Mouse (Mus musculus) T-helper 2 cell (primary cell): ENCODE measurements around the gene Mlh3.

Experiments used
- in situ Hi-C: fragments of 300-600 bp; cut with MboI, MseI; formaldehyde crosslinking; loops from one replicate; pipeline ENCODE4 v1.15.1; 2025; ENCODE audit warnings: high pct_unique_total_duplicates

The Mlh3 gene

DNA sequence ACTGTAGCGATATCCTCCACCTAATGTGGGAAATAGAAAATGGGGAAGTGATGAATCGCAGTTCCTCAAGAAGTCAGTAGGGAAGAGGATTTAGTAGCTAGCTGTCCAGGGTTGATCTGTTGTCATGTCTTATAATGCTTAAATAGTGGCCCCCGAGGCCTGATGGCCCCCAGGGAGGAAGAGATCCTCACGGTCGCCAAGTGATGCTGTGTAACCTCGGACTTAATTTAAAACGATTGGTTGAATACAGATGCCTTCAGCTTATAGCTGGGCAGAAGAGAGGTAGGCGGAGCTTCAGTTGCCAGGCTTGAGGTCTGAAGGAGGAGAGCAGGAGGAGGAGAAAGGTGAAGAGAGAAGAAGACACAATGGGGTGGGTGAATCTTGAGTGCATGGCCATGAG, 13.9 kb upstream of the Mlh3 start:
- in situ Hi-C loops = loop anchor here (5.0 to 25.0 kb wide), 2 partner anchors 67 to 122 kb away; partner anchors contain the start of genes Eif2b2 and Rps6kl1

GRCm38 (mm10) chr12:85281756-85282155, 11.4 kb upstream of the Mlh3 start:
- in situ Hi-C loops = loop anchor here (5.0 to 25.0 kb wide), 2 partner anchors 64 to 119 kb away; partner anchors contain the start of genes Eif2b2 and Rps6kl1

DNA sequence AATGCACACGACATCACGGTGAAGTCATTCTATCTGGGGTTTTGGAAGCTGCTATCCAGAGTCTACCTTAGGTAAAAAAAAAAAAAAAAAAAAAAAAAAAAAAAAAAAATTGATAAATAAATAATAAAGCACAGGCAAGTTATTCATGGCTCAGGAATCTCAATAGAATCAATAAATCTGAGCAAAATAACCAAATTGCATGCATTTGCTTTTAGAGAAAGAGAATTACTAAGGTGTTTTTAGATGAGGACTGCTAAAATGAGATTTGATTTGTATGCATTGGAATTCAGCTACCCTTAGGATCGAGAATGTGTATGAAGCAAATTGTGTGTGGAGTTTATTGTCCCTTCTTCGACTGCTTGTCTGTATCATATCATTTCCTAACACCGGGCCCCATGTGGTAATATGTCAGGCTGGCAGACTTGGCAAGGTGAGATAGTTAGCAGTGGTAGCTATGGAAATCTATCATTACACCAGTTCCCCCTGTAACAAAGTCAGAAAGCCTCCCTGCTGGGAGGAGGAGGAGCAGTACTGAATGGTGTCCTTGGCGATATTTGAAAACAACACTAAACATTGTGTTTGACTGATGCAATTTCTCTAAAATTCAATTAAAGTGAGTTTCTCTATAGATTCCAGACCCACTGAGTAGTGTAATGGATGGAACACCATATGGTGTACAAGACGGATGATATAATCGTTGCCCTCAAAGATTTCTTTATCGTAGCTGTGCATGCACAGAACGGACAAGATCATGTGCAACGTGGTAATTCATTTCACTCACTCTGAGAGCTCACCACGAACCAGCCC, 10.6 kb upstream of the Mlh3 start:
- in situ Hi-C loops = loop anchor here (5.0 to 25.0 kb wide), 2 partner anchors 64 to 119 kb away; partner anchors contain the start of genes Eif2b2 and Rps6kl1

DNA sequence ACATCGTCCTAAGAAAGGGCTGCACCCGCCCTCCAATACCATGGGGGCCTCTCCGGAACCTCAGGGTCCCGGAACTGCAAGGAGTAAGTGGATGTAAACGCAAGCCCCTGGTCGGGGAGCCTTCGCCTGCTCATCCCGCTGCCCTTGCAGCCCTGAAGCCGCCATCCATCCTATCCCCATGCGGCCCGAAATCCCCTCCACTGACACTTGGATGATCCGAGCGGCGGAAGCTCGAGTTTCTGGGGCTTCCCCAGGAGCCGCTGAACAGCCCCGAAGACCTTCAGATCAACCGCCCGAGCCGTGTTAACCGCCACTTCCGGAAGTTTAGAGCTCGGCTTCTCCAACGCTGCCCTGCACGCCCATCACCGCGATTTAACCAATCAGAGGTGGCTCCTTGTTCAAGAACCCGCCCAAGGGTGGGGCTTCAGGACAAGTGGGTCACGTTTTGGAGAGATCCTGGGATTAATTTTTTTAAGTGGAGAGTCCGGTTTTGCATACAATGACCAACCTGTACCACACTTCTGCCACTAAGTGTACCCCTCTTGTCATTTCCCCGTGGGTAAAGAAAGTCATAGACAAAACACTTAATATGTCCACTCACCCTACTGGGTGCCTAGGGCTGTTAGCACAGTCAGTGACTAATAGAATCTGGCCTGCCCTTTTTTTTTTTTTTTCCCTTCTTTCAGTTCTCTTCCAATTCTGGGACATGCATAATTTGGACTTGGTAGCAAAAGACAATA, 9.9 kb upstream of the Mlh3 start:
- in situ Hi-C loops = loop anchor here (5.0 to 25.0 kb wide), 2 partner anchors 63 to 118 kb away; partner anchors contain the start of genes Eif2b2 and Rps6kl1

- in situ Hi-C loops = loop anchor here (5.0 to 25.0 kb wide), 3 partner anchors 62 to 1105 kb away; partner anchors contain the start of genes Eif2b2 and Rps6kl1
Measured at GRCm38 (mm10) chr12:85279396-85280080, 9.1 kb upstream of the Mlh3 start.

DNA sequence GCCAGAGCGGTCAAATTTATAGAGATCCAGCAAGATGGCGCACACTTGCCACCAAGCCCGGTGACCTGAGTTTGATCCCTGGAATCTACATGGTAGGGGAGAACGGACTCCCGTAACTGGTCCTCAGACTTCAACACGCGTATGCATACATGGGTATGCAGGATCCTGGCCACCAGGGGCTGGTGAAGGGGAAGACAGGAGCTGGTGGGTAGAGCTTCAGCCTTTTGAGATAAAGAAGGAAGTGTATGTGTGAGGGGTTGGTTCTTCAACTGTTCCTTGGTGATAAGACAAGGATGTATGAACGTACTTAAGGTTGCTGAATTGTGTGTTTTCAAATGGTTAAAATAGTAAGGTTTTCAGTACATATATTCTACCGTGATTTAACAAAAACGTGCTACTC, 8.5 kb upstream of the Mlh3 start:
- in situ Hi-C loops = loop anchor here (10.0 to 25.0 kb wide), 2 partner anchors 117 to 1104 kb away; partner anchors contain the start of gene Rps6kl1

DNA sequence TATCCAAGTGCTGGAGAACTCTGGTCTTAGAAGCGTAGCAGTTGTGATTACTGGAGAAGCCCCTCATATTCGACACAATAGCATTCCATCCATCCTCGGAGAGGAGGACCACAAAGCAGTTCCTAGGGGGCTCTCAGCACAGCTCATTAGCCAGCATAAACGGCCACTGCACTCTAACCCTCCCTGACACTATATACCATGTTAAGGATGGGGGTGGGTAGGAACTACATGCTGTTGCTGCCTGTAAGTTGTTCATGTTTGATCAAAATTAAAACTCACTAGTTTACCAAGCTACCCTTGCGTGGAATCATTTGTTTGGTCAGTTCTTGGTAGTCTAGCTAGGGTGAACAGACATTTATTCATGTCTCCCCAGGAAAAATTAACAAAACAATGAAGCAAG, 5.9 kb upstream of the Mlh3 start:
- in situ Hi-C loops = loop anchor here (10.0 to 25.0 kb wide), 2 partner anchors 114 to 1101 kb away; partner anchors contain the start of gene Rps6kl1

DNA sequence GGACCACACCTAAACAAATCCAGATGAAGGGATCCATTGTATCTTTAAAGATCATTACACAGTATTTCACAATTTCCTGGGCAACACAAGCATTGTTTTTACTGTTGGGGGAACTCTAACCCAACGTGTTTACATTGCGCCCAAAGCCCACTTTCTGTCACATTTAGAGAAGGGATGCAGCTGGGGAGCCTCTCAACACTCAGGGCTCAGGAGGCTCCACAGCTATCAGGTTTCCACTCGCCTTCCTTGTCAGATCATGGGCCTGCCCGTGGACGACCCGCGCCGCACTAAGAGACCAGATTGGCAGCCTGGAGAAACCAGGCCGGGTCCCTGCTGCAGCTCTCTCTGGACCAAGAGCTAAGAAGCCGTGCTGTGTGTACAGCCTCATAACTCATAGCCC, 3.1 kb upstream of the Mlh3 start:
- in situ Hi-C loops = loop anchor here (10.0 kb wide), 1 partner anchor 1099 kb away; no protein-coding TSS in a partner anchor

DNA sequence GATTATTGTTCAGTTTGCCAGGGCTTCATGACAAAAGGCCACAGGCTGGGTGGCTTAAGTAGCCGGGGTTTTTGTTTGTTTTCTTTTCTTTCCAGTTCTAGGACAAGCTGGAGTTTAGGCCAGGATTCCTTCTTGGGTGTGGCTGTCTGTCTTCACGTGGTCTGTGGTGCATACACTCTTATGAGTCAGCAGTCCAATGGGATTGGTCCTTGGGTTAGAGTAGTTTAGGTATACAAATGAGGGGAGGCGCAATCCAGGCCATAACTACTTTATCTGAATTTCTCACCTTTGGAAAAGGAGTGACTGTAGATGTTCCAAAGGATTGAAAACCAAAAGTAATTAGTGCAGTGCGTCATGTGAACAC, 1.4 kb upstream of the Mlh3 start:
- in situ Hi-C loops = loop anchor here (10.0 kb wide), 1 partner anchor 1097 kb away; no protein-coding TSS in a partner anchor

DNA sequence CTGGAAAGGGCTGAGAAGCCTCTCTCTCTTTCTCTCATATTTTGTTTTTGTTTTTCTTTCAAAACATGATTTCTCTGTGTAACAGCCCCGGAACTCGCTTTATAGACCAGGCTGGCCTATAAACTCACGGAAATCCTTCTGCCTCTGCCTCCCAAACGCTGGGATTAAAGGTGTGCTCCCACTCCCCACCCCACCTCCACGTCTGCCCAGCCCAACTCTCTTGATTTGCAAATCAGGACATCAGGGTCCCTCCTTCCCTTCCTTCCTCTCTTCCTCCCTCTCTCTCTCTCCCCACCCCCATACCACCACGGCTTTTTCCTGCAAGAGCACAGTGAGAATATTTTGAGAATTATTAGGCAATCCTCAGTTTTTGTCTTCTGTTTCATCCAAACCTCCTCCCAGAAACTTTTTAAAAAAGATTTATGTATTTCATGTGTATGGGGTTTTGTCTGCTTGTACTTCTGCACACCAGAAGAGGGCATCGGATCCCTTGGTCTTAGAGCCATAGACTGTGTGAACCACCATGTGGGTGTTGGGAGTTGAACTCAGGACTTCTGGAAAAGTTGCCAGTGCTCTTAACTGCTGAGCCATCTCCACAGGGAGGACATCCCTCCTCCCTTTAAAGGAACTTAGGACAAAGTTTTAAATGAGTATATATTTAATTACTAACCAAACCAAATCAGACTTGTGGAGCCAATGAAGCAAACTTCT, 888 bp upstream of the Mlh3 start:
- in situ Hi-C loops = loop anchor here (10.0 kb wide), 1 partner anchor 1096 kb away; no protein-coding TSS in a partner anchor

- in situ Hi-C loops = loop anchor here (10.0 kb wide), 1 partner anchor 1095 kb away; no protein-coding TSS in a partner anchor
Measured at GRCm38 (mm10) chr12:85269821-85270220, 578 bp downstream of the Mlh3 start.

DNA sequence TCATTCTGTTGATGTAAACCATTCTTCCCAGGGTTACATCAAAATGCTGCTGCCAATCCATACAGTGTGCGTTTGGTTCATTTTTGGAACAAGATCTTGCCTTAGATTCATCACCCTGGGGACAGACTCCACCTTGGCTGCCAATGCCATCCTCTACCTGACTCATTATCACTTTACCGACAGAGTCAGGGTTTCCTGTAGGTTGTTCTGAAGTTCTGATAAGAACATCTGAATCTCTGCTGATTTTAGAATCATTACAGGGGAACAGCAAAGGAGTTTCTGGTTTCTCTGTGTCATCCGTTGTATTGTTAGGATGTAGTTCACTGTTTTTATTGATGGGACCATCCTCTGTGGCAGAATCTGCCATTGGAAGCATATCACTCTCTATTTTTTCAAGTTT, 4.2 kb downstream of the Mlh3 start:
- in situ Hi-C loops = no loop called here

- in situ Hi-C loops = no loop called here
Measured at GRCm38 (mm10) chr12:85264940-85265339, 5.5 kb downstream of the Mlh3 start.

GRCm38 (mm10) chr12:85264531-85264930, 5.9 kb downstream of the Mlh3 start:
- in situ Hi-C loops = no loop called here

- in situ Hi-C loops = no loop called here
Measured at GRCm38 (mm10) chr12:85263190-85263589, 7.2 kb downstream of the Mlh3 start.

DNA sequence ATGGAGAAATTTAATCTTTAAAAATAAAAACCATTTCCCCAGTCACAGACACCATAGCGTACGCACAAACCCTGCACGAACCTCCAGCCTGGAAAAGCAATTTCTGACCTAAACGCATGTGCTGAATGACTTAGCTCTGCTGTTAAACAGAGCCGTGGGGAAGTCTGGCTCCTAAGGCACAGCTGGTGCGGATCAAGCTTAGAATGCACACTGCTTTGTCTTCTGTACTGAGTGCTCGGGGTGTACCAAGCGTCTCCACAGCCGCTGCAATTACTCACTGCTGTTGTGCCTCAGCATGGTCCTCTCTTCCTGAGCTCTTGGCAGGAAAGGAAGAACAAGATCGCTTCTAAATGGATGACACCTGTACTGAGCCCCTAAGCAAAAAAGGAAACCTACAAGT, 7.9 kb downstream of the Mlh3 start:
- in situ Hi-C loops = no loop called here

DNA sequence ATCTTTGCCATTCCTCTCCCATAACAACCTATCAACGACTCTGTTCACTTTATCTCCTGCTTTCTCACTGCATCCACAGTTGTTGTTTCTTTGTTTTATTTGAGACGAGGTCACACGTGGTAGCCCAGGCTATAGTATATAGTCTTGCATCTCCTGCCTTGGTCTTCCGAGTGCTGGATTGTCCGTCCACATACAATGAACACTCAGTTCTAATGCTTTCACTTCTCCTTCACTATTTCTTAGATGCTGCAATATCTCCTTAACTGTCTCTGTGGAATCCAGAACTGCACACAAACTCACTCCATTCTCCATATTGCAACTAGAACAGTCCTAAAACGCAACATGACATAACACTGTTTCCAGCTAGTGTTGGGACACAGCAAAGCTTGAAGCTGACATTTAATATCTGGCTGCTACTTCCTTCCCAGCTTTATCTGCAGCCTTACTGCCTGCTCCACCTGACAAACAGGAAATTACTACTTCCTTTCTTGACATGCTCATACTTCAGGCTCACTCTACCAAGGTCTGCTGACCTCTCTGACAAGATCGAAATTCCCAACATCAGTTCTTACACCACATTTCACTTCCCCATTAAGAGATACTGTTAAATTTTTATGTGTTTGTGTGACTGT, 13.3 kb downstream of the Mlh3 start:
- in situ Hi-C loops = no loop called here

DNA sequence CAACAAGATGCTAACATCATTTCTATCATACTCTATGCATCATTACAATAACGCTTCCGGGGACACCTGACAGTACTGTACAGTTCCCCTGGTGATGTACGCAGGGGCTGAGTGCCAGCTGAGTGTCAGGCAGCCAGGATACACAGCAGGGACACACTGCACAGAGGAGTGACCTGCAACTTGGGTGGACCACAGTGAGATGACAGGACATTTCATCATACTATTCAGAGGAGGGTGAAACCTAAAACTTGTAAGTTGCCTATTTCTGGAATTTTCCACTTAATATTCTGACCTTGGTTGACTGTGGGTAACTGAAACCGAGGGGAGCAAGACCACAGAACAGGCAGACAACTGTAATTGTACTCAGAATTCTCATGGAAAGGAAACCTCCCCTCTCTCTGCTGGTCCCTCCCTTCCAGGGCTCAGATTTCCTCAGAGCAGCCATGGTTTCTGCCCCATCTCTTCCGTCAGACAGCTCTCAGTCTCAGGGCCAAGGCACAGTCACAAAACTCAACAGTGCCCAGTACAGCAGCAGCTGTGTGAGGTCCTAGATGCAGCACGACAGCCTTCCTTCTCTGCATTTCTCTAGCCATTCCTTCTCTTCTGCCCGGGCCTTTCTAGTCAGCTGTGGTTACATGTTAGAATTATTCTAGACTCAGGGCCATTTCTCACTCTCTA, 14.2 kb downstream of the Mlh3 start:
- in situ Hi-C loops = no loop called here

GRCm38 (mm10) chr12:85252083-85252482, 18.3 kb downstream of the Mlh3 start:
- in situ Hi-C loops = no loop called here

GRCm38 (mm10) chr12:85237553-85237952, 32.8 kb downstream of the Mlh3 start:
- in situ Hi-C loops = no loop called here
